Comparison of ENCODE assay signal across 17 mouse cellular contexts in genomic region chr15:96999401-96999800, GRCm38 (mm10). TPM values are rescaled to one million over a fixed set of nuclear protein-coding genes. Genes with fewer than 3 reads are reported as not detected.
A peak's percentile ranks its signal among the peaks of the same experiment; 100 is the strongest.
DNase-seq lines count a peak whose midpoint lies in the region; ATAC-seq lines count a peak whose summit lies in the region.
"Had no signal": no experiment of that assay in that cellular context is flagged by ENCODE, and none has a peak within 500 bp of the region (broad histone marks: within the 10 kb centered on the region; RNA-seq: fewer than 3 reads in every experiment).

No protein-coding gene starts in this region.

- peaks cover 44% of the 10 kb centered on the region for H3K4me1 ChIP-seq in heart, embryonic 15.5 days (replicated peaks)
- H3K4me1 ChIP-seq in midbrain, embryonic 11.5 days (ENCODE audit: control insufficient read depth, insufficient read depth, low read length), result no peaks in the 10 kb centered on the region
- no peaks in the 10 kb centered on the region for H3K4me1 ChIP-seq in midbrain, embryonic 13.5 days (replicated peaks)
- peaks cover 46% of the 10 kb centered on the region for H3K4me1 ChIP-seq in embryonic facial prominence, embryonic 15.5 days

- no peak for DNase-seq in heart, postnatal 10 days
- DNase-seq in midbrain, embryonic 11.5 days (ENCODE audit: low spot score, missing footprints), result peak; percentile 74
- DNase-seq in right cerebral cortex, adult 2 months (ENCODE audit: low spot score in 2 of 2), result peak; percentile 18 to 23
- DNase-seq in yolk sac, embryonic 10.5 days (ENCODE audit: low spot score), result no peak
- no peak for DNase-seq in cerebellum, postnatal 10 days
- DNase-seq: cerebellum, adult 9-11 months; heart, adult 2 months; layer of hippocampus, adult 9-11 months; liver, embryonic 13.5 days; spleen, adult 18-20 months; thymus, adult 18-20 months had no signal

- peaks cover 20% of the 10 kb centered on the region; the same call in 1 of the 2 replicates for H3K36me3 ChIP-seq in heart, embryonic 15.5 days
- no peaks in the 10 kb centered on the region for H3K36me3 ChIP-seq in midbrain, embryonic 11.5 days (ENCODE audit: control insufficient read depth, insufficient read depth, low read length)
- H3K36me3 ChIP-seq in midbrain, embryonic 13.5 days, result no peaks in the 10 kb centered on the region
- H3K36me3 ChIP-seq in embryonic facial prominence, embryonic 15.5 days, result no peaks in the 10 kb centered on the region

- WGBS in heart, embryonic 15.5 days, result 87% methylated on average over 12 of the region's 12 CpGs
- WGBS in midbrain, embryonic 11.5 days, result 74% methylated on average over 12 of the region's 12 CpGs
- 61% methylated on average over 12 of the region's 12 CpGs for WGBS in midbrain, embryonic 13.5 days
- 72% methylated on average over 12 of the region's 12 CpGs for WGBS in embryonic facial prominence, embryonic 15.5 days

- H3K9ac ChIP-seq in heart, embryonic 15.5 days, result no peak overlapping the region
- H3K9ac ChIP-seq in midbrain, embryonic 11.5 days (ENCODE audit: low read length), result no peak overlapping the region
- H3K9ac ChIP-seq in midbrain, embryonic 13.5 days (replicated peaks), result no peak overlapping the region
- H3K9ac ChIP-seq in embryonic facial prominence, embryonic 15.5 days, result no peak overlapping the region
- H3K9ac ChIP-seq: liver, embryonic 13.5 days had no signal

- H3K27me3 ChIP-seq in heart, embryonic 15.5 days, result no peaks in the 10 kb centered on the region
- H3K27me3 ChIP-seq in midbrain, embryonic 11.5 days (ENCODE audit: control insufficient read depth, insufficient read depth, low read length), result no peaks in the 10 kb centered on the region
- H3K27me3 ChIP-seq in midbrain, embryonic 13.5 days, result no peaks in the 10 kb centered on the region
- no peaks in the 10 kb centered on the region for H3K27me3 ChIP-seq in embryonic facial prominence, embryonic 15.5 days
- H3K27me3 ChIP-seq: liver, embryonic 13.5 days had no signal

- H3K4me2 ChIP-seq in heart, embryonic 15.5 days, result no peak overlapping the region
- no peak overlapping the region for H3K4me2 ChIP-seq in midbrain, embryonic 11.5 days
- H3K4me2 ChIP-seq in midbrain, embryonic 13.5 days (replicated peaks), result no peak overlapping the region
- H3K4me2 ChIP-seq in embryonic facial prominence, embryonic 15.5 days (replicated peaks), result no peak overlapping the region
- H3K4me2 ChIP-seq: liver, embryonic 13.5 days had no signal

- H3K27ac ChIP-seq in heart, embryonic 15.5 days, result peak overlapping the region; percentile 67; the same call in 1 of the 2 replicates
- no peak overlapping the region for H3K27ac ChIP-seq in midbrain, embryonic 11.5 days (ENCODE audit: low read depth, low read length)
- H3K27ac ChIP-seq in midbrain, embryonic 13.5 days, result no peak overlapping the region
- peak overlapping the region; percentile 90 for H3K27ac ChIP-seq in embryonic facial prominence, embryonic 15.5 days (replicated peaks)
- H3K27ac ChIP-seq: heart, adult 2 months; macrophage had no signal

- intact Hi-C loops in heart, postnatal 10 days (cut with DNase I), result no loop called here

- H3K9me3 ChIP-seq in heart, embryonic 15.5 days (replicated peaks), result no peaks in the 10 kb centered on the region
- H3K9me3 ChIP-seq in midbrain, embryonic 11.5 days (ENCODE audit: control insufficient read depth, low read length), result no peaks in the 10 kb centered on the region
- no peaks in the 10 kb centered on the region for H3K9me3 ChIP-seq in midbrain, embryonic 13.5 days
- H3K9me3 ChIP-seq in embryonic facial prominence, embryonic 15.5 days (replicated peaks), result no peaks in the 10 kb centered on the region
- H3K9me3 ChIP-seq: liver, embryonic 13.5 days had no signal

- ATAC-seq in heart, embryonic 15.5 days (replicated peaks; ENCODE audit: insufficient number of reproducible peaks, insufficient read depth, low FRiP score, low read depth), result no peak
- no peak for ATAC-seq in midbrain, embryonic 11.5 days (ENCODE audit: low FRiP score)
- ATAC-seq in midbrain, embryonic 13.5 days, result no peak
- no peak for ATAC-seq in embryonic facial prominence, embryonic 15.5 days (ENCODE audit: insufficient number of reproducible peaks, low FRiP score, low TSS enrichment, low read depth)
- ATAC-seq: inflammation-experienced regulatory T-cells, adult 6 months had no signal

- no peak overlapping the region for H3K4me3 ChIP-seq in heart, embryonic 15.5 days
- H3K4me3 ChIP-seq in midbrain, embryonic 11.5 days (ENCODE audit: low read depth, low read length), result no peak overlapping the region
- no peak overlapping the region for H3K4me3 ChIP-seq in midbrain, embryonic 13.5 days (replicated peaks)
- H3K4me3 ChIP-seq in embryonic facial prominence, embryonic 15.5 days (replicated peaks), result no peak overlapping the region
- H3K4me3 ChIP-seq: heart, adult 2 months; liver, embryonic 13.5 days; myocyte had no signal

RNA-seq across cellular contexts. Expression of gene Slc38a4, which starts 56.4 kb away (rescaled TPM):
- 94.8 and 103 TPM in 2 replicates for polyA plus RNA-seq in heart, embryonic 15.5 days (2015; fragmentation: Nextera tagmentation; extraction: Ambion mirVana)
- total RNA-seq in heart, postnatal 10 days (2021), result 10 to 100 TPM; 61.5 to 61.8 TPM
- 20.9 and 25.3 TPM in 2 replicates for polyA plus RNA-seq in midbrain, embryonic 11.5 days (2014; fragmentation: Nextera tagmentation; extraction: Ambion mirVana)
- polyA plus RNA-seq in midbrain, embryonic 13.5 days (2015; fragmentation: Nextera tagmentation; extraction: Ambion mirVana), result 3.9 and 4.0 TPM in 2 replicates
- polyA plus RNA-seq in embryonic facial prominence, embryonic 15.5 days (2015; fragmentation: Nextera tagmentation; extraction: Ambion mirVana), result 54.7 and 56.1 TPM in 2 replicates
- polyA plus RNA-seq: inflammation-experienced regulatory T-cells, adult 6 months; macrophage had no signal

Comparison
In these comparisons a context has a peak if more than half of its experiments do, and no peak if none do; other contexts are left out.
1. H3K27ac ChIP-seq: peak in heart, embryonic 15.5 days (single experiment) and embryonic facial prominence, embryonic 15.5 days (single experiment); none in midbrain, embryonic 11.5 days (single experiment) and midbrain, embryonic 13.5 days (single experiment).
2. DNase-seq: peak in midbrain, embryonic 11.5 days (single experiment) and right cerebral cortex, adult 2 months (2 of 2); none in heart, postnatal 10 days (0 of 2), yolk sac, embryonic 10.5 days (single experiment) and cerebellum, postnatal 10 days (0 of 2).